Mouse (Mus musculus): Measurements from ENCODE around the gene Nras.

Nras gene

GRCm38 (mm10) chr3:103100735-103101134 is 42.6 kb downstream of the Nras start:
- DNase-seq, result no peak

GRCm38 (mm10) chr3:103101194-103101593 is 43.1 kb downstream of the Nras start:
- no peak for DNase-seq

- no peak for DNase-seq
Measured at GRCm38 (mm10) chr3:103101909-103102308, 43.8 kb downstream of the Nras start.

- peak; percentile 97 for DNase-seq
Measured at GRCm38 (mm10) chr3:103102454-103103390, 44.6 kb downstream of the Nras start, which contains the start of gene Dennd2c. Gene Dennd2c (plus strand): TSS chr3:103102604.

- no peak for DNase-seq
Measured at GRCm38 (mm10) chr3:103107565-103108240, 49.6 kb downstream of the Nras start.

GRCm38 (mm10) chr3:103112216-103112615 is 54.1 kb downstream of the Nras start:
- no peak for DNase-seq

Data from lung, postnatal 14 days (tissue).